ENCODE assay signal across 7 mouse cellular contexts in the genomic region with DNA sequence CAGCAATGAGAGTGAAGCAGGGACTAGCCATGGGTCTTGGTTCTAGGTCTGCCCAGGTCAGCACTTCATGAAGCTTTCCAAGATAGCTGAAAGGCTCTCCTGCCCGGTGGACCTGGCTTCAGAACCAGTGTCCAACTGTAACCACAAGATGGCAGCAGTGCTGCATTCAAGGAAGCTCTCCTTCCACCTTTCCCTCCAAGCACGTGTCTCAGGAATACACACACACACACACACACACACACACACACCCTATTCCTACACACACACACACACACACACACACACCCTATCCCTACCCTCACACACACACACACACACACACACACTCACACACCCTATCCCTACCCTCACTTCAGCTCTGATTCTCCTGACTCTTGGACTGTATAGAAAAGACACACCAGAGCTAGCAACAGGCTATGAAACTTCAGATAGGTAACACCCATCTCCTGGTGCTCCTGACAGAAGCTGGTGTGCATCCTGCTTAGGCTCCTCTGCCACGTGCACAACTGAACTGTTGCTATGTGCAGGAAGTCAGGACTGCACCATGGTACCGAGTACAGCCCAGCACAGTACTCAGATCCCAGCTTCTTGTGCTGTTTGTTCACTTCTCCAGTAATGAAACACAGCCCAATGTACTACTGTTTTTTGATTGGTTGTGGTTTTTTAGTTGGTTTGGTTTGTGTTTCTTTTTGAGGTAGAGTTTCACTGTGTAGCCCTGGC. TPM values are rescaled to one million over a fixed set of nuclear protein-coding genes. Genes with fewer than 3 reads are reported as not detected.
DNase-seq lines count a peak whose midpoint lies in the region; ATAC-seq and TF ChIP-seq lines count a peak whose summit lies in the region.

No protein-coding gene starts in this region.

- no peak overlapping the region for H3K27ac ChIP-seq in midbrain, embryonic 12.5 days (replicated peaks)
- H3K27ac ChIP-seq in small intestine, adult 2 months (ENCODE audit: insufficient read depth, low read depth, low read length) = no peak overlapping the region

- no peak for TF ChIP-seq POLR2A in small intestine, adult 2 months (IDR thresholded peaks at IDR 0.05; ENCODE audit: low read depth, low read length)

- WGBS in midbrain, embryonic 12.5 days = 32% methylated on average over 4 of the region's 4 CpGs
- 24% methylated on average over 4 of the region's 4 CpGs for WGBS in small intestine, adult 2 months

- no peaks in the 10 kb centered on the region for H3K4me1 ChIP-seq in midbrain, embryonic 12.5 days
- no peaks in the 10 kb centered on the region; the same call in 1 of the 2 replicates for H3K4me1 ChIP-seq in small intestine, adult 2 months (ENCODE audit: control insufficient read depth, insufficient read depth, insufficient read length, low read length)

- TF ChIP-seq CTCF in small intestine, adult 2 months (IDR thresholded peaks at IDR 0.05; ENCODE audit: extremely low read depth, insufficient read length, insufficient replicate concordance, low read depth, low read length) = peak; percentile 83; the same call in 1 of the 2 replicates

- H3K4me2 ChIP-seq in midbrain, embryonic 12.5 days (replicated peaks) = no peak overlapping the region

- H3K27me3 ChIP-seq in midbrain, embryonic 12.5 days = 0 out of 2 replicates have a peak, but pooled peaks cover 3% of the 10 kb centered on the region
- no peaks in the 10 kb centered on the region for H3K27me3 ChIP-seq in small intestine, adult 2 months (ENCODE audit: control insufficient read depth, insufficient read depth, low read length)

- no peak overlapping the region for H3K4me3 ChIP-seq in midbrain, embryonic 12.5 days
- no peak overlapping the region for H3K4me3 ChIP-seq in small intestine, adult 2 months (ENCODE audit: low read depth, low read length)

- H3K9ac ChIP-seq in midbrain, embryonic 12.5 days (replicated peaks) = no peak overlapping the region

- H3K36me3 ChIP-seq in midbrain, embryonic 12.5 days = no peaks in the 10 kb centered on the region; the same call in 1 of the 2 replicates
- H3K36me3 ChIP-seq in small intestine, adult 2 months (ENCODE audit: control insufficient read depth, insufficient read depth, low read length) = 0 out of 2 replicates have a peak, but pooled peaks cover 1% of the 10 kb centered on the region

- peak; percentile 71 for DNase-seq in adrenal gland, adult 8-10 months
- DNase-seq in embryo, embryonic 9.5 days (ENCODE audit: extremely low spot score) = peak; percentile 82
- DNase-seq in heart, adult 11 months = peak; percentile 97
- DNase-seq in kidney, adult 11 months = peak; percentile 79
- DNase-seq in left cerebral cortex, postnatal 4 days = peak; percentile 80

- H3K9me3 ChIP-seq in midbrain, embryonic 12.5 days = no peaks in the 10 kb centered on the region

- intact Hi-C loops in left cerebral cortex, postnatal 4 days (cut with DNase I) = loop anchor here (5.0 kb wide), 2 partner anchors 36 to 146 kb away; partner anchors contain the start of gene Mcm5

- peak; percentile 82 for ATAC-seq in midbrain, embryonic 12.5 days (ENCODE audit: low FRiP score, low read depth)

RNA-seq across cellular contexts. Expression of gene Hmox1, which starts 21.6 kb away (rescaled TPM):
- total RNA-seq in adrenal gland, adult 8-10 months (2022) = 100 to 1,000 TPM in 2 of 4 experiments, 10 to 100 TPM in 2; 37.8 to 322 (median 155) TPM
- total RNA-seq in left cerebral cortex, postnatal 4 days (2021) = 1 to 10 TPM; 7.3 to 7.5 TPM
- polyA plus RNA-seq in midbrain, embryonic 12.5 days (2016; fragmentation: Nextera tagmentation; extraction: Ambion mirVana) = 14.9 and 15.5 TPM in 2 replicates
- 2.8 and 5.0 TPM in 2 replicates for polyA plus RNA-seq in small intestine, adult 2 months (2012; rRNA removed)

RNA-seq across cellular contexts. Expression of gene Mcm5, which starts 37.6 kb away (rescaled TPM):
- 10 to 100 TPM in 3 of 4 experiments, 1 to 10 TPM in 1; 9.8 to 13.0 (median 11.8) TPM for total RNA-seq in adrenal gland, adult 8-10 months (2022)
- total RNA-seq in left cerebral cortex, postnatal 4 days (2021) = 10 to 100 TPM; 16.6 to 17.5 TPM
- 139 and 152 TPM in 2 replicates for polyA plus RNA-seq in midbrain, embryonic 12.5 days (2016; fragmentation: Nextera tagmentation; extraction: Ambion mirVana)
- polyA plus RNA-seq in small intestine, adult 2 months (2012; rRNA removed) = 8.7 and 22.0 TPM in 2 replicates

RNA-seq across cellular contexts. Expression of gene Tom1, which starts 38.3 kb away (rescaled TPM):
- 10 to 100 TPM; 37.1 to 54.3 (median 48.0) TPM for total RNA-seq in adrenal gland, adult 8-10 months (2022)
- 10 to 100 TPM; 22.3 to 25.0 TPM for total RNA-seq in left cerebral cortex, postnatal 4 days (2021)
- 25.6 and 26.5 TPM in 2 replicates for polyA plus RNA-seq in midbrain, embryonic 12.5 days (2016; fragmentation: Nextera tagmentation; extraction: Ambion mirVana)
- 19.2 and 28.0 TPM in 2 replicates for polyA plus RNA-seq in small intestine, adult 2 months (2012; rRNA removed)

Comparison
In these comparisons a context has a peak if more than half of its experiments do, and no peak if none do; other contexts are left out.
1. RNA of gene Hmox1, which starts 21.6 kb away (total RNA-seq): 37.8 to 322 TPM in adrenal gland, adult 8-10 months; 7.3 to 7.5 TPM in left cerebral cortex, postnatal 4 days; every median in the first group is over 4 times any median in the second.
2. Peak in every context shown above with its lines, with median percentiles within 50 percentile points of each other: DNase-seq.